Mouse (Mus musculus): ENCODE results near the gene Fgfr2. TPM values are rescaled to one million over a fixed set of nuclear protein-coding genes. Genes with fewer than 3 reads are reported as not detected.
A peak's percentile ranks its signal among the peaks of the same experiment; 100 is the strongest.

Gene Fgfr2
- polyA plus RNA-seq, 1 experiment from 2014 or later, result 169 TPM

DNA sequence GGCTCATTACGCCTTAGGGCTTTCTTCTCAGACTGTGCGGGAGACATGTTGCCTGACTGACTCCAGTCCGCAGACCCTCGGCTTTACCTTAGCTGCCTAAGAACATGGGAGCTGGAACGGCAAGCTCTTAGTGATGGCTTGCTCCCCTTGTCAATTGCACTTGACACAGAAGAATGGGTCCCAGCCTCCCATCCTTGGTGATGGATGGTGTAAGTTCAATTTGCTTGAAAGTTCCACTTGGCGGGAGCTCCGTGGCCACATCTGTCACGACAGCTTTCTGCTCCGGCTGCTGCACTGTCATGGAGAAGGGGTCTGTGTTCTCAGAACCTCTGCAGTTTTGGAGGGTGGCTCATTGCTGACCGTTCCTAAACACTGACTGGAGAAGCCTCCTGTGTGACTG, 1518.2 kb downstream of the Fgfr2 start:
- no peak overlapping the region for H3K9ac ChIP-seq (replicated peaks; ENCODE audit: low read depth, low read length)
- no peaks in the 10 kb centered on the region for H3K27me3 ChIP-seq (ENCODE audit: control insufficient read depth, insufficient read depth, low read length)
- no peak overlapping the region for H3K27ac ChIP-seq (ENCODE audit: low read length)
- WGBS, result 85% methylated on average over 10 of the region's 10 CpGs
- no peaks in the 10 kb centered on the region for H3K36me3 ChIP-seq (ENCODE audit: control insufficient read depth, insufficient read depth, low read length)
- no peak for ATAC-seq (ENCODE audit: insufficient number of reproducible peaks, insufficient read depth, low FRiP score, low read depth)
- no peak overlapping the region for H3K4me2 ChIP-seq (replicated peaks; ENCODE audit: low read depth, low read length)
- H3K9me3 ChIP-seq (ENCODE audit: control insufficient read depth, low read depth, low read length), result no peaks in the 10 kb centered on the region
- no peak overlapping the region for H3K4me3 ChIP-seq (ENCODE audit: low read depth, low read length)
- no peaks in the 10 kb centered on the region for H3K4me1 ChIP-seq (ENCODE audit: control insufficient read depth, insufficient read depth, low read length)

GRCm38 (mm10) chr7:131603186-131603585, 1520.0 kb downstream of the Fgfr2 start:
- Histone ChIP-seq H3K4me2 (replicated peaks; ENCODE audit: low read depth, low read length) (no peak overlapping the region), H3K4me3 (ENCODE audit: low read depth, low read length) (no peak overlapping the region), H3K27ac (ENCODE audit: low read length) (no peak overlapping the region), H3K9me3 (ENCODE audit: control insufficient read depth, low read depth, low read length) (no peaks in the 10 kb centered on the region), H3K4me1 (ENCODE audit: control insufficient read depth, insufficient read depth, low read length) (no peaks in the 10 kb centered on the region), H3K27me3 (ENCODE audit: control insufficient read depth, insufficient read depth, low read length) (no peaks in the 10 kb centered on the region), H3K36me3 (ENCODE audit: control insufficient read depth, insufficient read depth, low read length) (no peaks in the 10 kb centered on the region), H3K9ac (replicated peaks; ENCODE audit: low read depth, low read length) (no peak overlapping the region)
- peak; percentile 33; the same call in 1 of the 2 replicates for ATAC-seq (ENCODE audit: insufficient number of reproducible peaks, insufficient read depth, low FRiP score, low read depth)
- 10% methylated on average over 11 of the region's 11 CpGs for WGBS

GRCm38 (mm10) chr7:131602106-131602505, 1521.0 kb downstream of the Fgfr2 start:
- Histone ChIP-seq H3K27me3 (ENCODE audit: control insufficient read depth, insufficient read depth, low read length) (no peaks in the 10 kb centered on the region), H3K9me3 (ENCODE audit: control insufficient read depth, low read depth, low read length) (no peaks in the 10 kb centered on the region), H3K4me3 (ENCODE audit: low read depth, low read length) (no peak overlapping the region), H3K27ac (ENCODE audit: low read length) (no peak overlapping the region), H3K4me2 (replicated peaks; ENCODE audit: low read depth, low read length) (no peak overlapping the region), H3K36me3 (ENCODE audit: control insufficient read depth, insufficient read depth, low read length) (no peaks in the 10 kb centered on the region), H3K9ac (replicated peaks; ENCODE audit: low read depth, low read length) (no peak overlapping the region), H3K4me1 (ENCODE audit: control insufficient read depth, insufficient read depth, low read length) (no peaks in the 10 kb centered on the region)
- WGBS, result 73% methylated on average over 7 of the region's 7 CpGs
- no peak for ATAC-seq (ENCODE audit: insufficient number of reproducible peaks, insufficient read depth, low FRiP score, low read depth)

GRCm38 (mm10) chr7:131598483-131598824, 1524.7 kb downstream of the Fgfr2 start:
- Histone ChIP-seq H3K9me3 (ENCODE audit: control insufficient read depth, low read depth, low read length) (no peaks in the 10 kb centered on the region), H3K4me2 (replicated peaks; ENCODE audit: low read depth, low read length) (no peak overlapping the region), H3K27me3 (ENCODE audit: control insufficient read depth, insufficient read depth, low read length) (no peaks in the 10 kb centered on the region), H3K9ac (replicated peaks; ENCODE audit: low read depth, low read length) (no peak overlapping the region), H3K27ac (ENCODE audit: low read length) (no peak overlapping the region), H3K4me1 (ENCODE audit: control insufficient read depth, insufficient read depth, low read length) (no peaks in the 10 kb centered on the region), H3K36me3 (ENCODE audit: control insufficient read depth, insufficient read depth, low read length) (no peaks in the 10 kb centered on the region), H3K4me3 (ENCODE audit: low read depth, low read length) (no peak overlapping the region)
- WGBS, result 6% methylated on average over 5 of the region's 5 CpGs
- ATAC-seq (ENCODE audit: insufficient number of reproducible peaks, insufficient read depth, low FRiP score, low read depth), result 0 out of 2 replicates have a peak, but pooled peaks have one; percentile 4

GRCm38 (mm10) chr7:131597779-131598482, 1525.2 kb downstream of the Fgfr2 start:
- 24% methylated on average over 12 of the region's 12 CpGs for WGBS
- H3K27ac ChIP-seq (ENCODE audit: low read length), result no peak overlapping the region
- no peaks in the 10 kb centered on the region for H3K27me3 ChIP-seq (ENCODE audit: control insufficient read depth, insufficient read depth, low read length)
- no peak overlapping the region for H3K4me3 ChIP-seq (ENCODE audit: low read depth, low read length)
- no peak overlapping the region for H3K4me2 ChIP-seq (replicated peaks; ENCODE audit: low read depth, low read length)
- H3K9me3 ChIP-seq (ENCODE audit: control insufficient read depth, low read depth, low read length), result no peaks in the 10 kb centered on the region
- H3K36me3 ChIP-seq (ENCODE audit: control insufficient read depth, insufficient read depth, low read length), result no peaks in the 10 kb centered on the region
- no peak overlapping the region for H3K9ac ChIP-seq (replicated peaks; ENCODE audit: low read depth, low read length)
- ATAC-seq (ENCODE audit: insufficient number of reproducible peaks, insufficient read depth, low FRiP score, low read depth), result 0 out of 2 replicates have a peak, but pooled peaks have one; percentile 18
- no peaks in the 10 kb centered on the region for H3K4me1 ChIP-seq (ENCODE audit: control insufficient read depth, insufficient read depth, low read length)

GRCm38 (mm10) chr7:131585551-131585950, 1537.6 kb downstream of the Fgfr2 start:
- no peak overlapping the region for H3K9ac ChIP-seq (replicated peaks; ENCODE audit: low read depth, low read length)
- 87% methylated on average over 5 of the region's 5 CpGs for WGBS
- no peak for ATAC-seq (ENCODE audit: insufficient number of reproducible peaks, insufficient read depth, low FRiP score, low read depth)
- no peak overlapping the region for H3K27ac ChIP-seq (ENCODE audit: low read length)
- H3K36me3 ChIP-seq (ENCODE audit: control insufficient read depth, insufficient read depth, low read length), result no peaks in the 10 kb centered on the region
- no peak overlapping the region for H3K4me2 ChIP-seq (replicated peaks; ENCODE audit: low read depth, low read length)
- H3K27me3 ChIP-seq (ENCODE audit: control insufficient read depth, insufficient read depth, low read length), result no peaks in the 10 kb centered on the region
- H3K4me3 ChIP-seq (ENCODE audit: low read depth, low read length), result no peak overlapping the region
- no peaks in the 10 kb centered on the region for H3K9me3 ChIP-seq (ENCODE audit: control insufficient read depth, low read depth, low read length)
- no peaks in the 10 kb centered on the region for H3K4me1 ChIP-seq (ENCODE audit: control insufficient read depth, insufficient read depth, low read length)

DNA sequence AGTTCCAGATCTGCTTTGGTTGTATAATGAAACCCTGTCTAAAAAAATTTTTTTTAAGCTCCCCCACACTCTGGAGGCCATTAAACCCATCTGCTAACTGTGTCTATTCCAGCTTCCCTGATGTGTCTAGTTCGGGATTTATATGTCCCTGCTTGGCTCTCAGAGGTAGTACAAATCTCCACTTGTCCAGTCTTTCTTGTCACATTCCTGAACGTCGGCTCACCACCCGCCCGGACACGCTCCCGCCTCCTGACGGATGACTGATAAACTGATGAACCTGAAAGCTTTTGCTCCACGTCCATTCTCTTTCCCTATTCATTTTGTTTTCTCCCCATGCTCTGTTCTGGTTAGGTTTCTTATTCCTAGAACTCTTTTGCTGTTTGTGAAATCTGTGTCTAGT, 1541.0 kb downstream of the Fgfr2 start:
- no peak overlapping the region for H3K4me3 ChIP-seq (ENCODE audit: low read depth, low read length)
- H3K4me1 ChIP-seq (ENCODE audit: control insufficient read depth, insufficient read depth, low read length), result no peaks in the 10 kb centered on the region
- H3K9ac ChIP-seq (replicated peaks; ENCODE audit: low read depth, low read length), result no peak overlapping the region
- no peak for ATAC-seq (ENCODE audit: insufficient number of reproducible peaks, insufficient read depth, low FRiP score, low read depth)
- no peak overlapping the region for H3K4me2 ChIP-seq (replicated peaks; ENCODE audit: low read depth, low read length)
- WGBS, result 29% methylated on average over 9 of the region's 9 CpGs
- no peak overlapping the region for H3K27ac ChIP-seq (ENCODE audit: low read length)
- no peaks in the 10 kb centered on the region for H3K36me3 ChIP-seq (ENCODE audit: control insufficient read depth, insufficient read depth, low read length)
- H3K27me3 ChIP-seq (ENCODE audit: control insufficient read depth, insufficient read depth, low read length), result no peaks in the 10 kb centered on the region
- H3K9me3 ChIP-seq (ENCODE audit: control insufficient read depth, low read depth, low read length), result no peaks in the 10 kb centered on the region

DNA sequence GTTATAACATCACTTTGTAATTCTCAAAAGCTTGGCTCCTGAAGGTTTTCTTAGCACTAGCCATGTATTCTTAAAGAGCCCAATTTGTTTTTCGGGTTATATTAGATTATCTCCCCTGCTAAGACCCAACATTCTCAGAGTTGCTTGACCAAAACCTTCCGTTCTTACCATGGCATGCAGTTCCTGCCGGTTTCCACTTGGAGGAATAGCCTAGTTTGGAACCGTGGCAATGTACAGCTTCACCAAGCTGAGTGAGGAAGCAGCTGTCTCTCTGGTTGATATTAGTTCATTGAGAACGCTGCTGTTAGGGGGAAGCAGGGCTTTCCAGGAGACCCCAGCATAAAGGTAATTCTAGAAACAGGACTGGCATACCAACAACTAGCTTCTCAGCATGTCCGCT, 1547.9 kb downstream of the Fgfr2 start:
- ATAC-seq (ENCODE audit: insufficient number of reproducible peaks, insufficient read depth, low FRiP score, low read depth), result no peak
- H3K27me3 ChIP-seq (ENCODE audit: control insufficient read depth, insufficient read depth, low read length), result no peaks in the 10 kb centered on the region
- H3K9ac ChIP-seq (replicated peaks; ENCODE audit: low read depth, low read length), result no peak overlapping the region
- 79% methylated on average over 6 of the region's 6 CpGs for WGBS
- H3K4me3 ChIP-seq (ENCODE audit: low read depth, low read length), result no peak overlapping the region
- no peak overlapping the region for H3K27ac ChIP-seq (ENCODE audit: low read length)
- H3K4me1 ChIP-seq (ENCODE audit: control insufficient read depth, insufficient read depth, low read length), result no peaks in the 10 kb centered on the region
- H3K9me3 ChIP-seq (ENCODE audit: control insufficient read depth, low read depth, low read length), result no peaks in the 10 kb centered on the region
- H3K4me2 ChIP-seq (replicated peaks; ENCODE audit: low read depth, low read length), result no peak overlapping the region
- peaks cover 20% of the 10 kb centered on the region for H3K36me3 ChIP-seq (ENCODE audit: control insufficient read depth, insufficient read depth, low read length)

- peaks cover 20% of the 10 kb centered on the region; the same call in 1 of the 2 replicates for H3K27me3 ChIP-seq (ENCODE audit: control insufficient read depth, insufficient read depth, low read length)
- peak overlapping the region; percentile 84 for H3K9ac ChIP-seq (replicated peaks; ENCODE audit: low read depth, low read length)
- peak; percentile 43; the same call in 1 of the 2 replicates for ATAC-seq (ENCODE audit: insufficient number of reproducible peaks, insufficient read depth, low FRiP score, low read depth)
- no peaks in the 10 kb centered on the region for H3K9me3 ChIP-seq (ENCODE audit: control insufficient read depth, low read depth, low read length)
- H3K4me1 ChIP-seq (ENCODE audit: control insufficient read depth, insufficient read depth, low read length), result peaks cover 4% of the 10 kb centered on the region; the same call in 1 of the 2 replicates
- peak overlapping the region; percentile 69 for H3K4me2 ChIP-seq (replicated peaks; ENCODE audit: low read depth, low read length)
- H3K4me3 ChIP-seq (ENCODE audit: low read depth, low read length), result peak overlapping the region; percentile 85
- peaks cover 32% of the 10 kb centered on the region for H3K36me3 ChIP-seq (ENCODE audit: control insufficient read depth, insufficient read depth, low read length)
- WGBS, result under 1% methylated on average over 14 of the region's 14 CpGs
- peak overlapping the region; percentile 90 for H3K27ac ChIP-seq (ENCODE audit: low read length)
Measured at GRCm38 (mm10) chr7:131560697-131561042, 1562.5 kb downstream of the Fgfr2 start.

Data from stomach, embryonic 14.5 days (tissue).